Mouse (Mus musculus) ES-E14 (cell line): ENCODE measurements around the gene Acsf2. TPM values are rescaled to one million over a fixed set of nuclear protein-coding genes. Genes with fewer than 3 reads are reported as not detected.

Experiments used
- DNase-seq: peaks from one replicate; pipeline ENCODE4 v3.0.0-alpha.2; 2013; ENCODE audit warnings: low read depth, low spot score
- H3K27ac ChIP-seq: 2 replicates; pipeline ENCODE4 v1.5.1; 2012; ENCODE audit warnings: low read depth, mild to moderate bottlenecking, low read length, moderate library complexity, mixed read lengths; ENCODE audit not compliant: poor library complexity, insufficient read depth, severe bottlenecking
- H3K36me3 ChIP-seq: 2 replicates; pipeline ENCODE4 v1.6.1; 2012; ENCODE audit warnings: mild to moderate bottlenecking, low read length, moderate library complexity, mixed read lengths; ENCODE audit not compliant: control insufficient read depth, poor library complexity, insufficient read depth, severe bottlenecking
- H3K4me1 ChIP-seq, 2 experiments: fragments of 150-350 bp in 1 of 2; sonication (generic) in 1 of 2; 2 replicates each; pipeline ENCODE4 v1.6.1; 2012; ENCODE audit warnings: low read length in 2 of 2, mild to moderate bottlenecking in 1 of 2, mixed read lengths in 1 of 2; ENCODE audit not compliant: control insufficient read depth in 2 of 2, insufficient read depth in 2 of 2, poor library complexity in 1 of 2
- H3K4me3 ChIP-seq, 2 experiments: fragments of 150-350 bp in 1 of 2; sonication (generic) in 1 of 2; 2 replicates each; pipeline ENCODE4 v1.5.1; 2012; ENCODE audit warnings: low read length in 2 of 2, low read depth in 1 of 2, mild to moderate bottlenecking in 1 of 2, mixed read lengths in 1 of 2; ENCODE audit not compliant: insufficient read depth in 1 of 2, poor library complexity in 1 of 2, severe bottlenecking in 1 of 2
- H3K9ac ChIP-seq: 2 replicates; pipeline ENCODE4 v1.6.1; 2012; ENCODE audit warnings: low read depth, mild to moderate bottlenecking, low read length, mixed read lengths; ENCODE audit not compliant: poor library complexity, insufficient read depth, severe bottlenecking
- H3K9me3 ChIP-seq: fragments of 150-350 bp; sonication (generic); 2 replicates; pipeline ENCODE4 v1.6.1; 2012; ENCODE audit warnings: low read depth, mild to moderate bottlenecking, low read length; ENCODE audit not compliant: control insufficient read depth, insufficient read depth
- CHD2 ChIP-seq: IDR thresholded peaks from 2 replicates; pipeline ENCODE4 v1.6.1; 2014; ENCODE audit warnings: mild to moderate bottlenecking, low read depth, low read length, inconsistent platforms
- HCFC1 ChIP-seq: IDR thresholded peaks from 2 replicates; pipeline ENCODE4 v1.6.1; 2012; ENCODE audit warnings: low read length, inconsistent platforms, borderline replicate concordance; ENCODE audit not compliant: insufficient read depth
- MAFK ChIP-seq: IDR thresholded peaks from 2 replicates; pipeline ENCODE4 v1.6.1; 2014; ENCODE audit warnings: mild to moderate bottlenecking, low read depth, low read length, inconsistent platforms; ENCODE audit not compliant: insufficient read depth
- ZC3H11A ChIP-seq: IDR thresholded peaks from 2 replicates; pipeline ENCODE4 v1.6.1; 2012; ENCODE audit warnings: low read depth, mild to moderate bottlenecking, inconsistent platforms, low read length, borderline replicate concordance
- ZNF384 ChIP-seq: IDR thresholded peaks from 2 replicates; pipeline ENCODE4 v1.6.1; 2012; ENCODE audit warnings: low read depth, low read length, inconsistent platforms
- in situ Hi-C, 2 experiments: fragments of 600-800 bp; cut with MboI; formaldehyde crosslinking; loops; one replicate each; pipeline ENCODE4 v1.15.1; 2025; ENCODE audit warnings: low sequenced_read_pairs in 2 of 2, inconsistent platforms in 1 of 2; ENCODE audit not compliant: unreplicated experiment in 2 of 2
- total RNA-seq: library from RNA; depleted of rRNA; stranded (reverse); fragments of 300-350 nt; gene quantifications from 2 replicates; pipeline ENCODE4 v1.2.3, GENCODE M21; 2012

Acsf2 gene
- total RNA-seq, 1 experiment = 7.4 TPM

- in situ Hi-C loops = no loop called here
- peaks cover 3% of the 10 kb centered on the region in 2 experiments; a peak in 3 of 4 replicates for H3K4me1 ChIP-seq
- H3K4me3 ChIP-seq = no peak overlapping the region
- no peak for DNase-seq
- H3K27ac ChIP-seq = no peak overlapping the region
- no peak for TF ChIP-seq CHD2
- H3K9ac ChIP-seq = no peak overlapping the region
- no peaks in the 10 kb centered on the region for H3K36me3 ChIP-seq
- no peaks in the 10 kb centered on the region for H3K9me3 ChIP-seq
Measured at GRCm38 (mm10) chr11:94576361-94576760, 25.3 kb downstream of the Acsf2 start.

- no peak overlapping the region for H3K9ac ChIP-seq
- DNase-seq = no peak
- H3K9me3 ChIP-seq = no peaks in the 10 kb centered on the region
- no peak overlapping the region for H3K4me3 ChIP-seq
- in situ Hi-C loops = no loop called here
- TF ChIP-seq ZNF384 (no peak), HCFC1 (no peak), ZC3H11A (no peak), MAFK (no peak), CHD2 (no peak)
- peaks cover 4% of the 10 kb centered on the region; the same call in 1 of the 2 replicates for H3K36me3 ChIP-seq
- no peak overlapping the region for H3K27ac ChIP-seq
- H3K4me1 ChIP-seq = peaks cover 0 to 5% of the 10 kb centered on the region in 2 experiments; a peak in 2 of 4 replicates
Measured at GRCm38 (mm10) chr11:94575036-94575435, 26.6 kb downstream of the Acsf2 start.

GRCm38 (mm10) chr11:94574560-94574959 is 27.1 kb downstream of the Acsf2 start:
- H3K27ac ChIP-seq = no peak overlapping the region
- peaks cover 0 to 5% of the 10 kb centered on the region in 2 experiments; a peak in 1 of 4 replicates for H3K4me1 ChIP-seq
- H3K4me3 ChIP-seq = no peak overlapping the region
- in situ Hi-C loops = no loop called here
- TF ChIP-seq ZNF384 (no peak), HCFC1 (no peak), MAFK (no peak), CHD2 (no peak), ZC3H11A (no peak)
- DNase-seq = no peak
- peaks cover 4% of the 10 kb centered on the region; the same call in 1 of the 2 replicates for H3K36me3 ChIP-seq
- H3K9me3 ChIP-seq = no peaks in the 10 kb centered on the region
- H3K9ac ChIP-seq = 0 out of 2 replicates have a peak overlapping the region, but pooled peaks have one; percentile 33

DNA sequence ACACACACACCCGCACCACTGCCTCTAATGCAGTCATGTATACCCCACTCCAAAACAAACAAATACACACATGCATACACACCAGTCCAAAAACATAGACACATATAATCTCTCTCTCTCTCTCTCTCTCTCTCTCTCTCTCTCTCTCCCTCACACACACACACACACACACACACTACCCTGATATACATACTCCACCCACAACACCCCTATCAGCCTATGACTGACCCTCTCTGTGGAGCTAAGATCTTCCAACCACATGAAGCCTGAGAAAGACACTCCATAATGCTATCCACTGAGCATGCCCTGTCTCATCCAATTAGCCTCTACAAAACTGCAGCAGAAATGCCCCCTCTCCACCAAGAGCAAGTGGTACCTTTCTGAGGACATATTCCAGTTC is 29.8 kb downstream of the Acsf2 start:
- no peak for DNase-seq
- no peak overlapping the region for H3K9ac ChIP-seq
- in situ Hi-C loops = no loop called here
- H3K36me3 ChIP-seq = peaks cover 4% of the 10 kb centered on the region; the same call in 1 of the 2 replicates
- H3K4me1 ChIP-seq = peaks cover 0 to 5% of the 10 kb centered on the region in 2 experiments; a peak in 1 of 4 replicates
- TF ChIP-seq ZNF384 (no peak), MAFK (no peak), ZC3H11A (no peak), CHD2 (no peak), HCFC1 (no peak)
- H3K4me3 ChIP-seq = no peak overlapping the region
- H3K27ac ChIP-seq = no peak overlapping the region
- H3K9me3 ChIP-seq = no peaks in the 10 kb centered on the region

GRCm38 (mm10) chr11:94570612-94571011 is 31.1 kb downstream of the Acsf2 start:
- Histone ChIP-seq H3K9me3 (no peaks in the 10 kb centered on the region), H3K36me3 (peaks cover 4% of the 10 kb centered on the region; the same call in 1 of the 2 replicates), H3K27ac (no peak overlapping the region), H3K4me1 (peaks cover 0 to 5% of the 10 kb centered on the region in 2 experiments; a peak in 1 of 4 replicates), H3K4me3 (no peak overlapping the region), H3K9ac (no peak overlapping the region)
- DNase-seq = no peak
- in situ Hi-C loops = no loop called here
- no peak for TF ChIP-seq ZC3H11A
- TF ChIP-seq CHD2 = no peak
- TF ChIP-seq MAFK = no peak
- TF ChIP-seq ZNF384 = no peak
- no peak for TF ChIP-seq HCFC1
